Mouse (Mus musculus) ovary, postnatal 36 days (tissue): ENCODE results near the gene Fmo2.
A peak's percentile ranks its signal among the peaks of the same experiment; 100 is the strongest.

ENCODE experiments used
- DNase-seq: peaks from one replicate; pipeline ENCODE4 v3.0.0; 2022; ENCODE audit warnings: low spot score, mixed read lengths

Gene Fmo2

DNA sequence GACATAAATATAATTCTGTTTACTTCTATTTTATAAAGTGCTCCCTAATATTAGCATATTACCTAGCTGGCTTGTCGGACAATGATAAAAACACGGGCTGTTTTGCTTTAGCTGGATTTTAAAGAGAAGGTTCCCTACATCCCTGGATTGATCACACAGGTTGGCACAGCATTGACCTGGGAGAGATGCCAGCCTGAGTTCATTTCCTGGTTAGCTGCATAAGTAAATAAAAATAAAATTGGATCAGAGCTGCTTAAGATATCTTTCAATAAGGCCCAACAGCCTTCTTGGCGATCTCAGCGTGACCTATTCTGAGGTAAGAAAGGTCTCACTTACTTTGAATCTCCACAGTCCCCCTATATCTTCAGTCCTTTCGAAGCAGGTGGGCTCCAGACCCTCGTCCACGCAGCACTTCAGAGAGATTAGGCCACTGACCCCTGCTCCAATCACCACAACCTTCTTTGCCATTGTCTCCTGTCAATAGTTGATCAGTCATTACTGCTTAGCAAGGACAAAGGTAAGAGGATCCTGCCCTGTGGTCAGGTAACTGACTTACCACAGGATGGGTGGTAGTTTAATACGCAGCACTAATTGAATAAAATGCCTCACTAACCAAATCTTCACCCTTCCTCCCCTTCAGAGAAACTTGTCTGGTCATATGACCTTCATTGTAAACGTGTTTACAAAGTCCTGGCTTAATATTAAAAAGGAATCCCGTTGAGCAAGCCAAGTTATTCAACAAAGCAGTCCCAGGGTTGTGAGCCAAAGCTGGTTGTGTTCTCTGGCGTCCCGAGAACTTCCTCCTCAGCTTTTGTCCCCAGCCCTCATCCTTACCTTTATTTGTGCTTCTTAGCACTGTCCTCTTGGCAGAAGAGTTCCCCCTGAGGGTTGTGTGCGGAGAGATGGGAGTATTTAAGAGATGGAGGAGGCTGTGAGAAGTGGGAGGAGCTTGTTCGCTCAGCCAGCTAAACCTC, at the start of gene Fmo2:
Gene Fmo2, minus strand, starts transcription at position 889 of the 974 bp plus-strand sequence.
- no peak for DNase-seq

- no peak for DNase-seq
Observed at GRCm38 (mm10) chr1:162947934-162948333, 49.4 kb upstream of the Fmo2 start.

- no peak for DNase-seq
Observed at GRCm38 (mm10) chr1:162946837-162947558, 48.5 kb upstream of the Fmo2 start.

DNA sequence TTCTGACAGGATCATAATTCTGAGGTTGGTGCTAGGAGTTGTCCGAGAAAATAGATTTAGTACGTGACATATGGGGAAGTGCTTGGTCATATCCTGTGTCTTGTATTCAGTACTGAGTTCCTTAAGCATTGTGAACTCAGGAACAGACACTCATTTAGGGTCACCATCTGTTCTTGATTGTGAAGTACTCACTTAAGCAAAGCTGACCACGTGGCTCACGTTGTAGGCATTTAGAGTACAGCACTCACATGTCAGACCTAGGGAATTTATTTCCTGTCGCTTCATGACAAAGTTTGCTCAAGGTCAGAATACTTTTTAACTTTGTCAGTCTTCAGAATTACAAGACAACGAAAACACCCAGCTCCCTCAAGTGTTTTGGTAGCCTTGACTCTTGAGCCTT, 45.2 kb upstream of the Fmo2 start:
- no peak for DNase-seq

- DNase-seq: no peak
Observed at GRCm38 (mm10) chr1:162938696-162939351, 40.3 kb upstream of the Fmo2 start.

GRCm38 (mm10) chr1:162937970-162938695, 39.6 kb upstream of the Fmo2 start:
- DNase-seq: no peak

- DNase-seq: no peak
Observed at GRCm38 (mm10) chr1:162937415-162937814, 38.9 kb upstream of the Fmo2 start, which contains the start of gene Fmo6. Fmo6 (minus strand) TSS chr1:162937515.

- no peak for DNase-seq
Observed at GRCm38 (mm10) chr1:162934374-162935012, 36.0 kb upstream of the Fmo2 start.

GRCm38 (mm10) chr1:162932386-162932785, 33.9 kb upstream of the Fmo2 start:
- DNase-seq: no peak

DNA sequence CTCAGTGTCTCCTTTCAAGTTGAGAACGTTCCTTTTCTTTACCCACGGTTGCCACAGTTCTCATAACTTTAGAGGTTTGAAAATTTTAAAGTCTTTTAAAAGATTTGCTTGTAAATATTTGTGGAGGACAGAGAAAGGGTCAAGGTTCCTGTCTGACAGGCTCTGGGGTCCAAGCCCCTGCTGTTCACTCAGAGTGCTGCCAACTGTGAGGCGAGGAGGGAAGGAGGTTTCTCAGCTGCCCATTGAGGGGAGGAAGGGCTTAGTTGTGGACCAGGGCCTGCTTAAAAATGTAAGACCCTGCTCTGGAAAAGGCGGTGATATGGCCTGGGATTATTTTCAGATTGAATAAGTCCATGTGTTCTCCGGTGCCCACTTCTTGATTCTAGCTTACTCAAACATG, 33.4 kb upstream of the Fmo2 start:
- no peak for DNase-seq

GRCm38 (mm10) chr1:162931310-162931875, 32.9 kb upstream of the Fmo2 start:
- DNase-seq: no peak

DNA sequence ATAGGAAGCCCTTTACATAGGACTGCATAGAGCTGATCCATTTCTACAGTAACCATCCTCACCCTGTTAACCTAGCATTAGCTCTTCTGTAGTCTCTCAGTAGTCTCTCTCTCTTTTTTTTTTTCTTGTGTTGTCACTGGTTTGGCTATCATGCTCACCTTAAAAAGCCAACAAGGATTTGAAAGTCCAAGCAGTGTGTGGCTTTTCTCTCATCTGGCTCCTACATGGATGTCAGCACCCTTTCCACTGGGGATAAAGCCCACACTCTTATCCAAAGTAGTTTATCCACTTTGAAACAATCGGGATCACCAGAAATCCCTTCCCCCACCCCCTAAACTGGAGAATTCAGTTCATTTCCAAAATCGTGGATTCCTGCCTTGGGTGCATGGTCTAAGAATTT, 32.1 kb upstream of the Fmo2 start:
- DNase-seq: no peak

- no peak for DNase-seq
Observed at GRCm38 (mm10) chr1:162929146-162929545, 30.6 kb upstream of the Fmo2 start.

DNA sequence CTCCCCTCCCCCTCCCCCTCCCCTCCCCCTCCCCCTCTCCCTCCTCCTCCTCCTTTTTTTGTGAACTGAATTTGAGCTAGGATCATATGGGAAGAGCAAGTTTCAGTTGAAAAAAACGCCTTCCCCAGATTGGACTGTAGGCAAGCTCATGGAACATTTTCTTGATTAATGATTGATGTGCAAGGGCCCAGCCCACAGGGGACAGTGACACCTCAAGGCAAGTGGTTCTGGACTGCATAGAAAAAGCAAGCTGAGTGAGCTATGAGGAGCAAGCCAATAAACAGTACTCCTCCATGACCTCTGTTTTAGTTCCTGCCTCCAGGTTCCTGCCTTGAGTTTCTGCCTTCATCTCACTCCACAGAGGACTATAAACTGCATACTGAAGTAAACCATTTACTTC, 26.6 kb upstream of the Fmo2 start:
- no peak for DNase-seq

DNA sequence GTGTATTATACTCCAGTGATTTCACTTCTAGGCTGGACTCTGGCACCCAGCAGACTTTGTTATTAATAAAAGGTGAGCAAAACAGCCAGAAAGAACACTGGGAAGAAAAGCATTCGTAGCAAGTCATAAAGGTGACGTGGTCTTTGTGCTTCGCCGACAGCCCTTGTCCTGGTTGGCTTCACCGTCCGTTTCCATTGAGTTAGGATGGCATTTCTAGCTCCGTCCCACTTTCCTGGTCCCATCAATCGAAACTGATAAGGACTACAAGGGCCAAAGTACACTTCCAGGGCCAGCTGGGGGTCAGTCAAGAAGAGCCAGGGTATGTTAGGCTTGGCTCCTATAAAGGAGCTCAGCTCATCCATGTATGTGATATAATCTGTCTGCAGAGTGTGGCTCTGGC, 18.1 kb upstream of the Fmo2 start:
- DNase-seq: no peak

GRCm38 (mm10) chr1:162914932-162915556, 16.5 kb upstream of the Fmo2 start:
- no peak for DNase-seq

GRCm38 (mm10) chr1:162912085-162912484, 13.6 kb upstream of the Fmo2 start:
- DNase-seq: no peak

DNA sequence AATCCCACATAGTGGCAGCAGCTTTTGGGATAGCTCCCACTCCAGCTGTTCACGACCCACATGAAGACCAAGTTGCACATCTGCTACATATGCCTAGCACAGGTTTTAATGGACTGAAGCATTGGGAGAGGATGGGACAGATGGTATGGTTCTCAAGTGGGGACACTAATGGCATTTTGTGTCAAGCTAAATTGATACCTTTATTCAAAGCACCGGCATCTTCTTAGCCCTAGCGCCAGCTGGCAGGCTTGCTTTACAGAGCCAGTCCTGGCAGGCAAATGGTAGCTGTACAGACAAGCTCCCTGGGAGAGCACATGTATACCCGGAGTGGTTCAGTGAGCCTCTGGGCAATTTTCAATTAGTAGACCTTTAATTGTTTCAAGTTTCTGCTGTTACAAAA, 3.4 kb upstream of the Fmo2 start:
- no peak for DNase-seq

DNA sequence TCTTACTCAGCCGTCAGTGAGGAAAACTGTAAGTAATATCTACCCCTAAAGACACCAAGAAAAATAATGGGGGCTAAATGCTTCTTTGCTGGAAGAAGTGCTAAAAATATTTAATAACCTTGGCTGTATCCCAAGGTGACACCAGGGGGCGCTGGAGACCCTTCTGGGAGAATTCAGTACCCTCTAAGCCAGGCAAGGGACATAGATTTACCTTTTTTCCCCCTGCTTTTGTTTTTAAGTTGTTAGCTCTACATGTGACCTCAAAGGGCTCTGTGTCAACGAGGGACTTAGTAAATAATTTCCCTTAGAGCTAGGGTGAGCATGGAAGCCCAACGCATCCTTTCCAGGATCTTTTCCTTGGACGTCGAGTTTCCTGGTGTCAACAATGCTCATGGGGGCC, 2.6 kb downstream of the Fmo2 start:
- peak; percentile 65 for DNase-seq

- no peak for DNase-seq
Observed at GRCm38 (mm10) chr1:162893014-162893413, 5.5 kb downstream of the Fmo2 start.
